Mouse (Mus musculus): ENCODE data around the gene Pdhx.

DNA sequence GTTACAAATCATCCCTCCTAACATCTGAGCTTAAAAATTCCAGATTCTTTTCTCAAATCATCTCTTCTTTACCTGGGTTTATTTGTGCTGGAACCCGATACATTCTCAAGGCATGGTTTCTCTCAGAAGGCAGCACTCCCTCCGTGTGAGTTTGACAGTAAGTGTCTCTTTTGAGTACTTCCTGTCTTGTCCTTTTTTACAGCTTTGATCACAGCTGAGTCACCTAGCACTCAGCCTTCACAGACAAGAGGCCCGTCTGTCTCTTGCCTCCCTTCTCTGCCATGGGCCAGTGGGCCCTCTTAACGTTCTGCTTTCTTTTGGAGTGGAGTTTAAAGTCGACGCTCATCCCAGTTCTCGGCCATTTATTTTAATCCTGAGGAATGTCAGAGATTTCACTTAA lies 68.7 kb downstream of the Pdhx start:
- no peak for TF ChIP-seq POLR2A (IDR thresholded peaks at IDR 0.05; ENCODE audit: insufficient read depth, low read depth, low read length)
- no peak for TF ChIP-seq CTCF (IDR thresholded peaks at IDR 0.05; ENCODE audit: insufficient read depth, low read depth, low read length)
